Mouse (Mus musculus): ENCODE results near the gene Phactr4.

Phactr4 gene

GRCm38 (mm10) chr4:132421923-132422782, at the start of gene Phactr4:
Gene Phactr4, minus strand, starts transcription at chr4:132422489.
- in situ Hi-C loops (cut with MboI, MseI) = no loop called here

GRCm38 (mm10) chr4:132469873-132470272, 47.6 kb upstream of the Phactr4 start:
- in situ Hi-C loops (cut with MboI, MseI) = no loop called here

GRCm38 (mm10) chr4:132464255-132464613, 41.9 kb upstream of the Phactr4 start:
- in situ Hi-C loops (cut with MboI, MseI) = no loop called here

- in situ Hi-C loops (cut with MboI, MseI) = no loop called here
Observed at GRCm38 (mm10) chr4:132463430-132464254, 41.4 kb upstream of the Phactr4 start, which contains the start of gene Med18. Gene Med18, minus strand, starts transcription at chr4:132463921.

- in situ Hi-C loops (cut with MboI, MseI) = no loop called here
Observed at GRCm38 (mm10) chr4:132462836-132463235, 40.5 kb upstream of the Phactr4 start.

- in situ Hi-C loops (cut with MboI, MseI) = no loop called here
Observed at GRCm38 (mm10) chr4:132460225-132460624, 37.9 kb upstream of the Phactr4 start.

GRCm38 (mm10) chr4:132455561-132455960, 33.3 kb upstream of the Phactr4 start:
- in situ Hi-C loops (cut with MboI, MseI) = no loop called here

GRCm38 (mm10) chr4:132455146-132455545, 32.9 kb upstream of the Phactr4 start:
- in situ Hi-C loops (cut with MboI, MseI) = no loop called here

GRCm38 (mm10) chr4:132454216-132454615, 31.9 kb upstream of the Phactr4 start:
- in situ Hi-C loops (cut with MboI, MseI) = no loop called here

GRCm38 (mm10) chr4:132449778-132450177, 27.5 kb upstream of the Phactr4 start:
- in situ Hi-C loops (cut with MboI, MseI) = no loop called here

GRCm38 (mm10) chr4:132446105-132446504, 23.8 kb upstream of the Phactr4 start:
- in situ Hi-C loops (cut with MboI, MseI) = no loop called here

GRCm38 (mm10) chr4:132444516-132444915, 22.2 kb upstream of the Phactr4 start:
- in situ Hi-C loops (cut with MboI, MseI) = no loop called here

GRCm38 (mm10) chr4:132437857-132438256, 15.6 kb upstream of the Phactr4 start:
- in situ Hi-C loops (cut with MboI, MseI) = no loop called here

GRCm38 (mm10) chr4:132432717-132433372, 10.6 kb upstream of the Phactr4 start:
- in situ Hi-C loops (cut with MboI, MseI) = no loop called here

- in situ Hi-C loops (cut with MboI, MseI) = no loop called here
Observed at GRCm38 (mm10) chr4:132428022-132428542, 5.8 kb upstream of the Phactr4 start.

GRCm38 (mm10) chr4:132427493-132427892, 5.2 kb upstream of the Phactr4 start:
- in situ Hi-C loops (cut with MboI, MseI) = no loop called here

- in situ Hi-C loops (cut with MboI, MseI) = no loop called here
Observed at GRCm38 (mm10) chr4:132426021-132426420, 3.7 kb upstream of the Phactr4 start.

GRCm38 (mm10) chr4:132424765-132425164, 2.5 kb upstream of the Phactr4 start:
- in situ Hi-C loops (cut with MboI, MseI) = no loop called here

- in situ Hi-C loops (cut with MboI, MseI) = no loop called here
Observed at GRCm38 (mm10) chr4:132421556-132421922, 750 bp downstream of the Phactr4 start.

- in situ Hi-C loops (cut with MboI, MseI) = no loop called here
Observed at GRCm38 (mm10) chr4:132420471-132420870, 1.8 kb downstream of the Phactr4 start.

GRCm38 (mm10) chr4:132415966-132416365, 6.3 kb downstream of the Phactr4 start:
- in situ Hi-C loops (cut with MboI, MseI) = no loop called here

- in situ Hi-C loops (cut with MboI, MseI) = loop anchor here (5.0 kb wide), 1 partner anchor 114 kb away; no protein-coding TSS in a partner anchor
Observed at GRCm38 (mm10) chr4:132413257-132413656, 9.0 kb downstream of the Phactr4 start.

Measured in regulatory T cell (primary cell).